Mouse (Mus musculus) small intestine, adult 2 months (tissue): Measurements from ENCODE around the gene Cdk14.

Experiments used
- CTCF ChIP-seq: fragments of 200-500 bp; IDR thresholded peaks from 2 replicates; pipeline ENCODE4 v1.5.1; 2012; ENCODE audit warnings: low read depth, mild to moderate bottlenecking, control low read depth, inconsistent platforms, low read length, moderate library complexity, mixed read lengths; ENCODE audit not compliant: insufficient replicate concordance, insufficient read length; ENCODE audit errors: extremely low read depth
- POLR2A ChIP-seq: fragments of 200-500 bp; IDR thresholded peaks from 2 replicates; pipeline ENCODE4 v1.6.1; 2012; ENCODE audit warnings: low read depth, mild to moderate bottlenecking, control low read depth, inconsistent platforms, low read length, moderate library complexity

GRCm38 (mm10) chr5:4825076-4825475 is 595.0 kb downstream of the Cdk14 start:
- TF ChIP-seq CTCF (no peak), POLR2A (no peak)
